Mouse (Mus musculus) cerebellum, adult 2 months (tissue): ENCODE measurements around the gene Cers6.

Experiments
- CTCF ChIP-seq: fragments of 200-500 bp; IDR thresholded peaks from 2 replicates; pipeline ENCODE4 v1.5.1; 2011; ENCODE audit warnings: low read depth, mild to moderate bottlenecking, control low read depth, low read length, moderate library complexity, borderline replicate concordance; ENCODE audit not compliant: insufficient read depth
- POLR2A ChIP-seq: fragments of 200-500 bp; IDR thresholded peaks from 2 replicates; pipeline ENCODE4 v1.6.1; 2011; ENCODE audit warnings: low read length, control low read depth, borderline replicate concordance; ENCODE audit not compliant: insufficient read depth

DNA sequence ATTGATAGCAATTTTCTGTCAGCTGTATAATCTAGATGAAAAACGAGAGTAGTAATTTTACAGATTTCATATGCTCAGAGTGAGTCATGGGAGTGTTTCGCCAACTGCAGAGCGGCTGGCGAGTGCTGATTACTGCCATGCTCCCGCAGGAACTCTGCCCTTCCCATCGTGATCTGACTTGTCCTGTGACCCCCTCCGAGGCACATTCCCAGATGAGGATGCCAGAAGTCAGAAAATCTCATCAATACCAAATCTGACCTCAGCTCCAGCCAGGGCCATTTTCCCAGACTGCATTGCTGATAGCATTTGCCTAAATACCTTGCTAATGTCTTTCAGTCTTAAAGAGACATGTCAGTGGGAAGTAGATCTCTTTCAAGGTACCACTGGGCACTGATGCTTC lies 187.9 kb downstream of the Cers6 start:
- TF ChIP-seq CTCF (no peak), POLR2A (no peak)
